Mouse (Mus musculus) limb, embryonic 13.5 days (tissue): ENCODE data around the gene Smok3b. TPM values are rescaled to one million over a fixed set of nuclear protein-coding genes. Genes with fewer than 3 reads are reported as not detected.

Experiments
- ATAC-seq: fragments of 200-750 bp; cut with Nextera tagmentation; 2 replicates; pipeline ENCODE4 v1.8.0; 2017; ENCODE audit warnings: low read depth, moderate number of reproducible peaks, moderate TSS enrichment; ENCODE audit not compliant: low FRiP score
- H3K27ac ChIP-seq: fragments of 300-500 bp; sonication (generic); 2 replicates; pipeline ENCODE4 v1.5.1; 2015; ENCODE audit warnings: inconsistent platforms, mild to moderate bottlenecking, moderate library complexity
- H3K27me3 ChIP-seq: fragments of 300-500 bp; sonication (generic); 2 replicates; pipeline ENCODE4 v1.6.1; 2015; ENCODE audit warnings: mild to moderate bottlenecking, inconsistent platforms
- H3K36me3 ChIP-seq: fragments of 300-500 bp; sonication (generic); 2 replicates; pipeline ENCODE4 v1.6.1; 2015; ENCODE audit warnings: inconsistent platforms, mild to moderate bottlenecking, moderate library complexity
- H3K4me1 ChIP-seq: fragments of 300-500 bp; sonication (generic); 2 replicates; pipeline ENCODE4 v1.6.1; 2015; ENCODE audit warnings: inconsistent platforms
- H3K4me2 ChIP-seq: fragments of 300-500 bp; sonication (generic); replicated peaks from 2 replicates; pipeline ENCODE4 v1.6.1; 2015; ENCODE audit warnings: inconsistent platforms, mild to moderate bottlenecking, moderate library complexity
- H3K4me3 ChIP-seq: fragments of 300-500 bp; sonication (generic); 2 replicates; pipeline ENCODE4 v1.5.1; 2015; ENCODE audit warnings: moderate library complexity, mild to moderate bottlenecking, inconsistent platforms
- H3K9ac ChIP-seq: fragments of 300-500 bp; sonication (generic); 2 replicates; pipeline ENCODE4 v1.6.1; 2015; ENCODE audit warnings: mild to moderate bottlenecking, inconsistent platforms
- H3K9me3 ChIP-seq: fragments of 300-500 bp; sonication (generic); 2 replicates; pipeline ENCODE4 v1.6.1; 2016; ENCODE audit warnings: inconsistent platforms
- WGBS: fragments of 180-500 bp; shearing (Covaris S2); methylation state at CpG from one replicate; pipeline ENCODE4 v1.1.7; 2015; 5-methylcytosine and 5-hydroxymethylcytosine counted together
- polyA plus RNA-seq: library from polyadenylated mRNA; unstranded; fragments of >200 nt; fragmentation: Nextera tagmentation; extraction: Ambion mirVana; gene quantifications from 2 replicates; pipeline ENCODE4 v1.2.1, GENCODE M21; 2015

Smok3b gene
- polyA plus RNA-seq, 1 experiment from 2014 or later: not detected

- WGBS: 87% methylated on average over 3 of the region's 3 CpGs
- H3K27ac ChIP-seq: no peak overlapping the region
- no peak for ATAC-seq
- H3K27me3 ChIP-seq: no peaks in the 10 kb centered on the region
- H3K9ac ChIP-seq: no peak overlapping the region
- no peak overlapping the region for H3K4me2 ChIP-seq
- no peak overlapping the region for H3K4me3 ChIP-seq
- peaks cover 31% of the 10 kb centered on the region for H3K36me3 ChIP-seq
- peaks cover 9% of the 10 kb centered on the region for H3K4me1 ChIP-seq
- H3K9me3 ChIP-seq: no peaks in the 10 kb centered on the region
Observed at GRCm38 (mm10) chr5:138088366-138088765, 67.1 kb downstream of the Smok3b start.

- 90% methylated on average over 6 of the region's 6 CpGs for WGBS
Observed at GRCm38 (mm10) chr5:138089108-138089551, 67.9 kb downstream of the Smok3b start.

DNA sequence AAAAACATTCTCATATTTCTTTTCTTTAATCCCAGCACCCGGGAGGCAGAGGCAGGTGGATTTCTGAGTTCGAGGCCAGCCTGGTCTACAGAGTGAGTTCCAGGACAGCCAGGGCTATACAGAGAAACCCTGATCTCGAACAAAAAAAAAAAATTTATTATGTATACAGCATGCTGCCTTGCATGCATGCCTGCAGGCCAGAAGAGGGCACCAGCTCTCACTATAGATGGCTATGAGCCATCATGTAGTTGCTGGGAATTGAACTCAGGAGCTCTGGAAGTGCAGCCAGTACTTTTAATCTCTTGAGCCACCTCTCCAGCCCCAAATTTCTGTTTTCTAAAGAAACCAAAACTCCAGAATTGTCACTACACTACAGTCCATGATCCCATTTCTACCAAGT, 69.0 kb downstream of the Smok3b start:
- Histone ChIP-seq H3K9ac (no peak overlapping the region), H3K4me2 (no peak overlapping the region), H3K9me3 (no peaks in the 10 kb centered on the region), H3K27me3 (no peaks in the 10 kb centered on the region), H3K36me3 (peaks cover 50% of the 10 kb centered on the region), H3K27ac (no peak overlapping the region), H3K4me1 (peaks cover 7% of the 10 kb centered on the region), H3K4me3 (no peak overlapping the region)
- 80% methylated on average over 3 of the region's 3 CpGs for WGBS
- no peak for ATAC-seq

More at GRCm38 (mm10) chr5:138089108-138089551, 67.9 kb downstream of the Smok3b start:
- no peak overlapping the region for H3K9ac ChIP-seq
- ATAC-seq: no peak
- peaks cover 9% of the 10 kb centered on the region for H3K4me1 ChIP-seq
- no peaks in the 10 kb centered on the region for H3K27me3 ChIP-seq
- no peak overlapping the region for H3K4me3 ChIP-seq
- H3K4me2 ChIP-seq: no peak overlapping the region
- H3K27ac ChIP-seq: no peak overlapping the region
- H3K36me3 ChIP-seq: peaks cover 38% of the 10 kb centered on the region
- H3K9me3 ChIP-seq: no peaks in the 10 kb centered on the region

- H3K4me2 ChIP-seq: no peak overlapping the region
- WGBS: 95% methylated on average over 5 of the region's 5 CpGs
- ATAC-seq: no peak
- no peaks in the 10 kb centered on the region for H3K9me3 ChIP-seq
- H3K36me3 ChIP-seq: peaks cover 53% of the 10 kb centered on the region
- H3K4me3 ChIP-seq: no peak overlapping the region
- no peaks in the 10 kb centered on the region for H3K27me3 ChIP-seq
- no peak overlapping the region for H3K27ac ChIP-seq
- H3K9ac ChIP-seq: no peak overlapping the region
- H3K4me1 ChIP-seq: peaks cover 7% of the 10 kb centered on the region
Observed at GRCm38 (mm10) chr5:138090737-138091136, 69.5 kb downstream of the Smok3b start.

DNA sequence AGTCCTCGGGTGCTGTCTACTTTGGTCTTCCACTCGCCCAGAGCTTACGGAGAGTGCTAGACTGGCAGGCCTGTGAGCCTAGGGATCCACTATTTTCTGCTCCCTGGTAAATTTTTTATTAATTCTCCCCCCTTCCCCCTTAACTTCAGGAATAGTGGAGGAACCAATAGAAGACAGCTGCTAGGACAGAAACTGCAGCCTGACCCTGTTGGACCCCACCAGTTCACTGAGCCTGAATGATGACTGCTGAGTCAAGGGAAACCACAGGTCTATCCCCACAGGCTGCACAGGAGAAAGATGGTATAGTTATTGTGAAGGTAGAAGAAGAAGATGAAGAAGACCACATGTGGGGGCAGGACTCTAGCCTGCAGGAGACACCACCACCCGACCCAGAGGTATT, 71.5 kb downstream of the Smok3b start:
- no peak overlapping the region for H3K4me3 ChIP-seq
- no peaks in the 10 kb centered on the region for H3K27me3 ChIP-seq
- WGBS: 90% methylated on average over 4 of the region's 4 CpGs
- H3K36me3 ChIP-seq: peaks cover 68% of the 10 kb centered on the region
- no peak overlapping the region for H3K27ac ChIP-seq
- H3K9me3 ChIP-seq: no peaks in the 10 kb centered on the region
- no peak for ATAC-seq
- H3K9ac ChIP-seq: no peak overlapping the region
- no peak overlapping the region for H3K4me2 ChIP-seq
- H3K4me1 ChIP-seq: no peaks in the 10 kb centered on the region

DNA sequence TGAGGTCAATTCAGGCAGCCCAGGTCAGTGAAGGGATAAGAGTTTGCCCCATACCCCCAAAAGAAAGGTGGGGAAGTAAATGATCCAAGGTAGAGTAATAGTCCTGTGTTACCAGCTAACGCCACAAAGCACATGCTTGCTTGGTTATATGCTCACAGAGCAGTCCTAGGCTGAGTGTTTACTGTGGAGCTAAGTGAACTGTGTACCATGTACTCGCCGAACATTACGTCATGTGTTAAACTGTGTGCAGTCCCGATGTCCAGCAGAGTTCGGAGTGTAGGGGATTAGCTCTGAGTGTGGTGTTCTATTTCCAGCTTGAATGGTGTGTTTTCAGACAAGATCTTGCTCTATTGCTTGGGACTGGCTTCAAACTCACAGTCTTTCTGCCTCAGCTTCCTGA, 73.2 kb downstream of the Smok3b start:
- ATAC-seq: no peak
- Histone ChIP-seq H3K9ac (no peak overlapping the region), H3K27ac (no peak overlapping the region), H3K36me3 (peaks cover 69% of the 10 kb centered on the region), H3K4me3 (no peak overlapping the region), H3K27me3 (no peaks in the 10 kb centered on the region), H3K4me1 (no peaks in the 10 kb centered on the region), H3K4me2 (no peak overlapping the region), H3K9me3 (no peaks in the 10 kb centered on the region)
- WGBS: 95% methylated on average over 6 of the region's 6 CpGs

Other genes with a start within 250 kb of the Smok3b start
- 26.5 and 27.2 TPM in 2 replicates for gene Ppp1r35, start 242.6 kb upstream of the Smok3b start, polyA plus RNA-seq
- gene Mepce, start 233.8 kb upstream of the Smok3b start, polyA plus RNA-seq: 11.7 and 11.8 TPM in 2 replicates
- gene Zcwpw1, start 233.6 kb upstream of the Smok3b start, polyA plus RNA-seq: 35.3 and 36.0 TPM in 2 replicates
- gene Pilra, start 185.1 kb upstream of the Smok3b start, polyA plus RNA-seq: 0.20 and 0.40 TPM in 2 replicates
- 0.41 TPM in 1 of 2 replicates, not detected in the other for gene Pilrb1, start 163.3 kb upstream of the Smok3b start, polyA plus RNA-seq
- 0.19 TPM in 1 of 2 replicates, not detected in the other for gene Pilrb2, start 149.6 kb upstream of the Smok3b start, polyA plus RNA-seq
- gene Cyp3a13, start 99.8 kb upstream of the Smok3b start, polyA plus RNA-seq: not detected in 2 replicates
- gene Gjc3, start 58.3 kb upstream of the Smok3b start, polyA plus RNA-seq: 0.48 and 0.80 TPM in 2 replicates
- not detected in 2 replicates for gene Azgp1, start 39.9 kb upstream of the Smok3b start, polyA plus RNA-seq
- gene Smok3a, start 168 bp upstream of the Smok3b start, polyA plus RNA-seq: not detected in 2 replicates
- not detected in 2 replicates for gene Smok3c, start 31.8 kb downstream of the Smok3b start, polyA plus RNA-seq
- 20.1 and 22.4 TPM in 2 replicates for gene Zkscan1, start 63.7 kb downstream of the Smok3b start, polyA plus RNA-seq
- 76.5 and 77.3 TPM in 2 replicates for gene Zscan21, start 95.5 kb downstream of the Smok3b start, polyA plus RNA-seq
- 20.3 and 23.8 TPM in 2 replicates for gene Zfp113, start 134.3 kb downstream of the Smok3b start, polyA plus RNA-seq
- 362 and 367 TPM in 2 replicates for gene Cops6, start 139.6 kb downstream of the Smok3b start, polyA plus RNA-seq
- gene Ap4m1, start 150.6 kb downstream of the Smok3b start, polyA plus RNA-seq: 32.2 and 35.8 TPM in 2 replicates
- gene Mcm7, start 151.0 kb downstream of the Smok3b start, polyA plus RNA-seq: 208 and 210 TPM in 2 replicates
- gene Taf6, start 166.0 kb downstream of the Smok3b start, polyA plus RNA-seq: 99.2 and 106 TPM in 2 replicates
- gene Cnpy4, start 166.1 kb downstream of the Smok3b start, polyA plus RNA-seq: 73.0 and 73.8 TPM in 2 replicates
- 10.5 and 11.3 TPM in 2 replicates for gene Mblac1, start 172.9 kb downstream of the Smok3b start, polyA plus RNA-seq
- not detected in 2 replicates for gene Nxpe5, start 204.5 kb downstream of the Smok3b start, polyA plus RNA-seq
- 63.5 and 64.7 TPM in 2 replicates for gene Lamtor4, start 234.1 kb downstream of the Smok3b start, polyA plus RNA-seq
- gene BC037034, start 242.6 kb downstream of the Smok3b start, polyA plus RNA-seq: 4.4 and 5.2 TPM in 2 replicates